Mouse (Mus musculus) hindbrain, embryonic 13.5 days (tissue): ENCODE data around the gene Tent2. TPM values are rescaled to one million over a fixed set of nuclear protein-coding genes. Genes with fewer than 3 reads are reported as not detected.

Experiments used
- ATAC-seq: fragments of 200-750 bp; cut with Nextera tagmentation; 2 replicates; pipeline ENCODE4 v1.8.0; 2017; ENCODE audit warnings: moderate TSS enrichment; ENCODE audit not compliant: low FRiP score
- H3K27ac ChIP-seq: fragments of 300-500 bp; sonication (generic); 2 replicates; pipeline ENCODE4 v1.5.1; 2015; ENCODE audit warnings: inconsistent platforms, mild to moderate bottlenecking, moderate library complexity
- H3K27me3 ChIP-seq: fragments of 300-500 bp; sonication (generic); 2 replicates; pipeline ENCODE4 v1.6.1; 2015; ENCODE audit warnings: mild to moderate bottlenecking, inconsistent platforms
- H3K36me3 ChIP-seq: fragments of 300-500 bp; sonication (generic); 2 replicates; pipeline ENCODE4 v1.6.1; 2015; ENCODE audit warnings: mild to moderate bottlenecking, inconsistent platforms
- H3K4me1 ChIP-seq: fragments of 300-500 bp; sonication (generic); replicated peaks from 2 replicates; pipeline ENCODE4 v1.6.1; 2015; ENCODE audit warnings: inconsistent platforms
- H3K4me2 ChIP-seq: fragments of 300-500 bp; sonication (generic); 2 replicates; pipeline ENCODE4 v1.6.1; 2015; ENCODE audit warnings: inconsistent platforms, mild to moderate bottlenecking, moderate library complexity
- H3K4me3 ChIP-seq: fragments of 300-500 bp; sonication (generic); 2 replicates; pipeline ENCODE4 v1.5.1; 2015; ENCODE audit warnings: mild to moderate bottlenecking, inconsistent platforms
- H3K9ac ChIP-seq: fragments of 300-500 bp; sonication (generic); 2 replicates; pipeline ENCODE4 v1.6.1; 2015; ENCODE audit warnings: mild to moderate bottlenecking, inconsistent platforms
- H3K9me3 ChIP-seq: fragments of 300-500 bp; sonication (generic); 2 replicates; pipeline ENCODE4 v1.6.1; 2016; ENCODE audit warnings: inconsistent platforms
- WGBS: fragments of 180-500 bp; shearing (Covaris S2); methylation state at CpG from one replicate; pipeline ENCODE4 v1.1.7; 2015; 5-methylcytosine and 5-hydroxymethylcytosine counted together
- polyA plus RNA-seq: library from polyadenylated mRNA; unstranded; fragments of >200 nt; fragmentation: Nextera tagmentation; extraction: Ambion mirVana; gene quantifications from 2 replicates; pipeline ENCODE4 v1.2.1, GENCODE M21; 2015

Gene Tent2
- polyA plus RNA-seq, result 41.6 and 43.7 TPM in 2 replicates

- peak; percentile 99 for ATAC-seq
- Histone ChIP-seq H3K4me2 (peak within 1 kb of the TSS; percentile 77), H3K4me1 (peaks cover 19% of the 10 kb centered on the region), H3K9me3 (no peaks in the 10 kb centered on the region), H3K36me3 (no peaks in the 10 kb centered on the region), H3K27me3 (no peaks in the 10 kb centered on the region), H3K27ac (peak within 1 kb of the TSS; percentile 95), H3K4me3 (peak within 1 kb of the TSS; percentile 98), H3K9ac (peak within 1 kb of the TSS; percentile 99)
- WGBS, result under 1% methylated on average over 71 of the region's 72 CpGs
Measured at GRCm38 (mm10) chr13:93191831-93192645, at the start of gene Tent2. Tent2 (minus strand) TSS chr13:93192385.

GRCm38 (mm10) chr13:93241180-93241579 is 49.0 kb upstream of the Tent2 start:
- WGBS, result 35% methylated on average over 3 of the region's 3 CpGs
- Histone ChIP-seq H3K4me1 (no peaks in the 10 kb centered on the region), H3K9ac (no peak overlapping the region), H3K9me3 (no peaks in the 10 kb centered on the region), H3K4me2 (no peak overlapping the region), H3K27ac (no peak overlapping the region), H3K36me3 (no peaks in the 10 kb centered on the region), H3K27me3 (no peaks in the 10 kb centered on the region), H3K4me3 (no peak overlapping the region)
- ATAC-seq, result no peak

GRCm38 (mm10) chr13:93239561-93239960 is 47.4 kb upstream of the Tent2 start:
- H3K4me3 ChIP-seq, result no peak overlapping the region
- WGBS, result 54% methylated on average over 5 of the region's 7 CpGs

GRCm38 (mm10) chr13:93239134-93239533 is 46.9 kb upstream of the Tent2 start:
- no peak for ATAC-seq
- no peak overlapping the region for H3K27ac ChIP-seq
- no peak overlapping the region for H3K4me3 ChIP-seq
- H3K9me3 ChIP-seq, result no peaks in the 10 kb centered on the region
- no peaks in the 10 kb centered on the region for H3K4me1 ChIP-seq
- no peak overlapping the region for H3K9ac ChIP-seq
- H3K36me3 ChIP-seq, result no peaks in the 10 kb centered on the region
- H3K27me3 ChIP-seq, result no peaks in the 10 kb centered on the region
- H3K4me2 ChIP-seq, result no peak overlapping the region
- WGBS, result 88% methylated on average over 9 of the region's 9 CpGs

More at GRCm38 (mm10) chr13:93239561-93239960, 47.4 kb upstream of the Tent2 start:
- Histone ChIP-seq H3K27ac (no peak overlapping the region), H3K4me2 (no peak overlapping the region), H3K9me3 (no peaks in the 10 kb centered on the region), H3K9ac (no peak overlapping the region), H3K4me1 (no peaks in the 10 kb centered on the region), H3K27me3 (no peaks in the 10 kb centered on the region), H3K36me3 (no peaks in the 10 kb centered on the region)
- ATAC-seq, result no peak

- 79% methylated on average over 9 of the region's 9 CpGs for WGBS
- H3K4me1 ChIP-seq, result no peaks in the 10 kb centered on the region
- no peak for ATAC-seq
Measured at GRCm38 (mm10) chr13:93237677-93238398, 45.7 kb upstream of the Tent2 start.

GRCm38 (mm10) chr13:93234267-93235039 is 42.3 kb upstream of the Tent2 start:
- no peak overlapping the region for H3K4me2 ChIP-seq
- no peaks in the 10 kb centered on the region for H3K9me3 ChIP-seq
- WGBS, result 77% methylated on average over 4 of the region's 4 CpGs
- no peaks in the 10 kb centered on the region for H3K36me3 ChIP-seq
- H3K27ac ChIP-seq, result no peak overlapping the region
- ATAC-seq, result no peak
- H3K4me1 ChIP-seq, result no peaks in the 10 kb centered on the region
- H3K9ac ChIP-seq, result no peak overlapping the region
- no peaks in the 10 kb centered on the region for H3K27me3 ChIP-seq
- H3K4me3 ChIP-seq, result no peak overlapping the region

More at GRCm38 (mm10) chr13:93237677-93238398, 45.7 kb upstream of the Tent2 start:
- Histone ChIP-seq H3K27me3 (no peaks in the 10 kb centered on the region), H3K4me2 (no peak overlapping the region), H3K27ac (no peak overlapping the region), H3K9me3 (no peaks in the 10 kb centered on the region), H3K4me3 (no peak overlapping the region), H3K36me3 (no peaks in the 10 kb centered on the region), H3K9ac (no peak overlapping the region)

- H3K27me3 ChIP-seq, result no peaks in the 10 kb centered on the region
- H3K36me3 ChIP-seq, result no peaks in the 10 kb centered on the region
- no peak overlapping the region for H3K4me3 ChIP-seq
- WGBS, result 83% methylated on average over 7 of the region's 7 CpGs
- no peak overlapping the region for H3K27ac ChIP-seq
- no peak overlapping the region for H3K9ac ChIP-seq
- H3K4me1 ChIP-seq, result no peaks in the 10 kb centered on the region
- ATAC-seq, result no peak
- H3K9me3 ChIP-seq, result no peaks in the 10 kb centered on the region
- no peak overlapping the region for H3K4me2 ChIP-seq
Measured at GRCm38 (mm10) chr13:93232335-93232734, 40.1 kb upstream of the Tent2 start.

- H3K4me2 ChIP-seq, result no peak overlapping the region
- ATAC-seq, result no peak
- no peaks in the 10 kb centered on the region for H3K4me1 ChIP-seq
- H3K9me3 ChIP-seq, result no peaks in the 10 kb centered on the region
- 82% methylated on average over 4 of the region's 4 CpGs for WGBS
- no peaks in the 10 kb centered on the region for H3K36me3 ChIP-seq
- no peak overlapping the region for H3K4me3 ChIP-seq
- no peak overlapping the region for H3K27ac ChIP-seq
- H3K27me3 ChIP-seq, result no peaks in the 10 kb centered on the region
- H3K9ac ChIP-seq, result no peak overlapping the region
Measured at GRCm38 (mm10) chr13:93231016-93231415, 38.8 kb upstream of the Tent2 start.

GRCm38 (mm10) chr13:93211741-93212140 is 19.6 kb upstream of the Tent2 start:
- Histone ChIP-seq H3K9me3 (0 out of 2 replicates have a peak, but pooled peaks cover 4% of the 10 kb centered on the region), H3K27ac (no peak overlapping the region), H3K4me2 (no peak overlapping the region), H3K36me3 (no peaks in the 10 kb centered on the region), H3K27me3 (no peaks in the 10 kb centered on the region), H3K4me3 (no peak overlapping the region), H3K4me1 (no peaks in the 10 kb centered on the region), H3K9ac (no peak overlapping the region)
- 78% methylated on average over 1 of the region's 1 CpGs for WGBS
- ATAC-seq, result no peak

- Histone ChIP-seq H3K27ac (peak overlapping the region; percentile 95), H3K4me3 (peak overlapping the region; percentile 98), H3K27me3 (no peaks in the 10 kb centered on the region), H3K36me3 (no peaks in the 10 kb centered on the region), H3K4me1 (peaks cover 19% of the 10 kb centered on the region), H3K9ac (peak overlapping the region; percentile 75), H3K4me2 (peak overlapping the region; percentile 77), H3K9me3 (no peaks in the 10 kb centered on the region)
- 56% methylated on average over 5 of the region's 5 CpGs for whole genome bisulfite sequencing
- ATAC-seq, result no peak
Measured at GRCm38 (mm10) chr13:93192646-93193026, 451 bp upstream of the Tent2 start.

- peaks cover 19% of the 10 kb centered on the region for H3K4me1 ChIP-seq
- WGBS, result 88% methylated on average over 2 of the region's 2 CpGs
- no peak overlapping the region for H3K4me2 ChIP-seq
- H3K4me3 ChIP-seq, result no peak overlapping the region
- H3K27ac ChIP-seq, result no peak overlapping the region
- no peaks in the 10 kb centered on the region for H3K9me3 ChIP-seq
- ATAC-seq, result no peak
- H3K27me3 ChIP-seq, result no peaks in the 10 kb centered on the region
- H3K36me3 ChIP-seq, result peaks cover 3% of the 10 kb centered on the region; the same call in 1 of the 2 replicates
- H3K9ac ChIP-seq, result no peak overlapping the region
Measured at GRCm38 (mm10) chr13:93189416-93189815, 2.8 kb downstream of the Tent2 start.

GRCm38 (mm10) chr13:93188738-93189137 is 3.4 kb downstream of the Tent2 start:
- Histone ChIP-seq H3K36me3 (peaks cover 5% of the 10 kb centered on the region; the same call in 1 of the 2 replicates), H3K9ac (no peak overlapping the region), H3K27me3 (no peaks in the 10 kb centered on the region), H3K27ac (no peak overlapping the region), H3K4me3 (no peak overlapping the region), H3K4me1 (peaks cover 19% of the 10 kb centered on the region), H3K9me3 (no peaks in the 10 kb centered on the region), H3K4me2 (no peak overlapping the region)
- ATAC-seq, result no peak
- 95% methylated on average over 3 of the region's 3 CpGs for WGBS
